Mouse (Mus musculus) mouse trophoblast stem cell (cell line): ENCODE measurements around the gene Tmem18.

ENCODE experiments used
- in situ Hi-C, 2 experiments: fragments of 300-500 bp; cut with MseI, MboI; formaldehyde crosslinking; loops; 2 replicates in 1 of 2; 3 replicates in 1 of 2; pipeline ENCODE4 v1.15.1; 2025

Gene Tmem18

GRCm38 (mm10) chr12:30584356-30584740 lies at the start of gene Tmem18:
Gene Tmem18 (plus strand): TSS chr12:30584426.
- in situ Hi-C loops, result loop anchor here (25.0 kb wide), 1 partner anchor 672 kb away; no protein-coding TSS in a partner anchor

- in situ Hi-C loops, result no loop called here
These were observed 26.9 kb upstream of the Tmem18 start for GRCm38 (mm10) chr12:30557349-30557748.

GRCm38 (mm10) chr12:30561411-30561810 lies 22.8 kb upstream of the Tmem18 start:
- in situ Hi-C loops, result no loop called here

- in situ Hi-C loops, result no loop called here
These were observed 12.2 kb upstream of the Tmem18 start for GRCm38 (mm10) chr12:30572075-30572474.

- in situ Hi-C loops, result loop anchor here (25.0 kb wide), 1 partner anchor 664 kb away; no protein-coding TSS in a partner anchor
These were observed 8.3 kb upstream of the Tmem18 start for GRCm38 (mm10) chr12:30575952-30576351.

- in situ Hi-C loops, result loop anchor here (25.0 kb wide), 1 partner anchor 666 kb away; no protein-coding TSS in a partner anchor
These were observed 6.2 kb upstream of the Tmem18 start for GRCm38 (mm10) chr12:30578019-30578418.

- in situ Hi-C loops, result loop anchor here (25.0 kb wide), 1 partner anchor 669 kb away; no protein-coding TSS in a partner anchor
These were observed 2.9 kb upstream of the Tmem18 start for GRCm38 (mm10) chr12:30581277-30581676.

- in situ Hi-C loops, result loop anchor here (25.0 kb wide), 1 partner anchor 671 kb away; no protein-coding TSS in a partner anchor
These were observed 455 bp upstream of the Tmem18 start for GRCm38 (mm10) chr12:30583586-30584355.

GRCm38 (mm10) chr12:30584863-30585262 lies 637 bp downstream of the Tmem18 start:
- in situ Hi-C loops, result loop anchor here (25.0 kb wide), 1 partner anchor 673 kb away; no protein-coding TSS in a partner anchor

- in situ Hi-C loops, result loop anchor here (25.0 kb wide), 1 partner anchor 680 kb away; no protein-coding TSS in a partner anchor
These were observed 7.6 kb downstream of the Tmem18 start for GRCm38 (mm10) chr12:30591832-30592231.

- in situ Hi-C loops, result loop anchor here (5.0 to 25.0 kb wide), 3 partner anchors 295 to 685 kb away; no protein-coding TSS in a partner anchor
These were observed 12.7 kb downstream of the Tmem18 start for GRCm38 (mm10) chr12:30596818-30597407.

GRCm38 (mm10) chr12:30598955-30599354 lies 14.7 kb downstream of the Tmem18 start:
- in situ Hi-C loops, result loop anchor here (5.0 to 25.0 kb wide), 3 partner anchors 293 to 687 kb away; no protein-coding TSS in a partner anchor

- in situ Hi-C loops, result loop anchor here (5.0 to 25.0 kb wide), 3 partner anchors 293 to 687 kb away; no protein-coding TSS in a partner anchor
These were observed 15.2 kb downstream of the Tmem18 start for GRCm38 (mm10) chr12:30599474-30599873.

- in situ Hi-C loops, result loop anchor here (5.0 to 25.0 kb wide), 4 partner anchors 287 to 688 kb away; no protein-coding TSS in a partner anchor
These were observed 15.8 kb downstream of the Tmem18 start for GRCm38 (mm10) chr12:30599997-30600396.

GRCm38 (mm10) chr12:30604012-30604411 lies 19.8 kb downstream of the Tmem18 start:
- in situ Hi-C loops, result loop anchor here in 1 of 2 experiments (5.0 kb wide), 1 partner anchor 283 kb away; no protein-coding TSS in a partner anchor

GRCm38 (mm10) chr12:30604876-30605275 lies 20.6 kb downstream of the Tmem18 start:
- in situ Hi-C loops, result loop anchor here in 1 of 2 experiments (5.0 kb wide), 1 partner anchor 282 kb away; no protein-coding TSS in a partner anchor

GRCm38 (mm10) chr12:30605941-30606340 lies 21.7 kb downstream of the Tmem18 start:
- in situ Hi-C loops, result no loop called here

- in situ Hi-C loops, result no loop called here
These were observed 22.5 kb downstream of the Tmem18 start for GRCm38 (mm10) chr12:30606743-30607142.

GRCm38 (mm10) chr12:30618425-30618824 lies 34.2 kb downstream of the Tmem18 start:
- in situ Hi-C loops, result no loop called here

GRCm38 (mm10) chr12:30628466-30628865 lies 44.2 kb downstream of the Tmem18 start:
- in situ Hi-C loops, result no loop called here

- in situ Hi-C loops, result no loop called here
These were observed 50.3 kb downstream of the Tmem18 start for GRCm38 (mm10) chr12:30634534-30634933.
